Mouse (Mus musculus): ENCODE results near the gene Tsnax.

- TF ChIP-seq CTCF (IDR thresholded peaks at IDR 0.05; ENCODE audit: control insufficient read depth, insufficient read depth, low read length) (no peak), POLR2A (IDR thresholded peaks at IDR 0.05; ENCODE audit: borderline replicate concordance, control insufficient read depth, low read depth, low read length) (no peak)
These were observed 17.0 kb upstream of the Tsnax start for GRCm38 (mm10) chr8:124995776-124996175.
